Mouse (Mus musculus): Measurements from ENCODE around the gene Usp15.

- no peak for TF ChIP-seq POLR2A (IDR thresholded peaks at IDR 0.05; ENCODE audit: borderline replicate concordance, low read depth, low read length)
- no peak for TF ChIP-seq CTCF (IDR thresholded peaks at IDR 0.05; ENCODE audit: low read depth, low read length)
Observed at GRCm38 (mm10) chr10:123084307-123084706, 112.5 kb downstream of the Usp15 start.

All from bone marrow macrophage, adult 2 months (primary cell).